Mouse (Mus musculus): Measurements from ENCODE around the gene Ccnl2.

Gene Ccnl2

GRCm38 (mm10) chr4:155790021-155790489 lies 22.2 kb upstream of the Ccnl2 start, which contains the start of gene Ankrd65:
TSS of gene Ankrd65 (plus strand) at chr4:155790439.
- DNase-seq (ENCODE audit: low spot score in 2 of 2), result no peak

- peak; percentile 53 to 65 for DNase-seq (ENCODE audit: low spot score in 2 of 2)
Measured at GRCm38 (mm10) chr4:155790650-155791161, 21.6 kb upstream of the Ccnl2 start.

GRCm38 (mm10) chr4:155791240-155791933 lies 20.9 kb upstream of the Ccnl2 start:
- no peak for DNase-seq (ENCODE audit: low spot score in 2 of 2)

- no peak for DNase-seq (ENCODE audit: low spot score in 2 of 2)
Measured at GRCm38 (mm10) chr4:155793730-155794129, 18.6 kb upstream of the Ccnl2 start.

GRCm38 (mm10) chr4:155802075-155802474 lies 10.2 kb upstream of the Ccnl2 start:
- DNase-seq (ENCODE audit: low spot score in 2 of 2), result no peak

GRCm38 (mm10) chr4:155802741-155803339 lies 9.4 kb upstream of the Ccnl2 start, which contains the start of gene Mrpl20:
TSS of gene Mrpl20 (plus strand) at chr4:155802878.
- no peak for DNase-seq (ENCODE audit: low spot score in 2 of 2)

- peak; percentile 92 to 96 for DNase-seq (ENCODE audit: low spot score in 2 of 2)
Measured at GRCm38 (mm10) chr4:155803340-155804041, 8.8 kb upstream of the Ccnl2 start.

GRCm38 (mm10) chr4:155807841-155808240 lies 4.4 kb upstream of the Ccnl2 start:
- DNase-seq (ENCODE audit: low spot score in 2 of 2), result no peak

- DNase-seq (ENCODE audit: low spot score in 2 of 2), result no peak
Measured at GRCm38 (mm10) chr4:155812665-155813181, 434 bp downstream of the Ccnl2 start.

- DNase-seq (ENCODE audit: low spot score in 2 of 2), result no peak
Measured at GRCm38 (mm10) chr4:155817533-155817932, 5.2 kb downstream of the Ccnl2 start.

- no peak for DNase-seq (ENCODE audit: low spot score in 2 of 2)
Measured at GRCm38 (mm10) chr4:155821025-155821424, 8.7 kb downstream of the Ccnl2 start.

GRCm38 (mm10) chr4:155823443-155823842 lies 11.2 kb downstream of the Ccnl2 start:
- DNase-seq (ENCODE audit: low spot score in 2 of 2), result no peak

- DNase-seq (ENCODE audit: low spot score in 2 of 2), result no peak
Measured at GRCm38 (mm10) chr4:155829866-155830265, 17.6 kb downstream of the Ccnl2 start.

GRCm38 (mm10) chr4:155830596-155830995 lies 18.3 kb downstream of the Ccnl2 start:
- DNase-seq (ENCODE audit: low spot score in 2 of 2), result no peak

GRCm38 (mm10) chr4:155831205-155831766 lies 19.0 kb downstream of the Ccnl2 start, which contains the start of gene Aurkaip1:
TSS of gene Aurkaip1 (plus strand) at chr4:155831272.
- peak; percentile 88 for DNase-seq (ENCODE audit: low spot score in 2 of 2)

GRCm38 (mm10) chr4:155831831-155832230 lies 19.5 kb downstream of the Ccnl2 start:
- peak in 1 of 2 experiments; percentile 48 for DNase-seq (ENCODE audit: low spot score in 2 of 2)

GRCm38 (mm10) chr4:155832321-155832720 lies 20.0 kb downstream of the Ccnl2 start:
- no peak for DNase-seq (ENCODE audit: low spot score in 2 of 2)

- DNase-seq (ENCODE audit: low spot score in 2 of 2), result no peak
Measured at GRCm38 (mm10) chr4:155833234-155833633, 20.9 kb downstream of the Ccnl2 start.

GRCm38 (mm10) chr4:155833836-155834235 lies 21.5 kb downstream of the Ccnl2 start:
- peak; percentile 40 to 75 for DNase-seq (ENCODE audit: low spot score in 2 of 2)

- DNase-seq (ENCODE audit: low spot score in 2 of 2), result no peak
Measured at GRCm38 (mm10) chr4:155837404-155838010, 25.2 kb downstream of the Ccnl2 start.
